Mouse (Mus musculus) adrenal gland, adult 18-20 months (tissue): ENCODE measurements around the gene Ccnb1ip1. TPM values are rescaled to one million over a fixed set of nuclear protein-coding genes. Genes with fewer than 3 reads are reported as not detected.
"Not testable (repeated sequence)": the region's sequence is repeated elsewhere in the genome, so short reads cannot be mapped to it uniquely, and the experiment has no call there.

Experiments used
- DNase-seq, 2 experiments: peaks; one replicate each; pipeline ENCODE4 v3.0.0; 2021 to 2022; ENCODE audit warnings: low spot score in 2 of 2
- long read RNA-seq, 2 experiments: library from polyadenylated mRNA; stranded (forward); transcript quantifications; one replicate each; pipeline ENCODE4 v2.0.0; 2021
- total RNA-seq, 2 experiments: library from RNA; stranded (reverse); gene quantifications; 1 replicate in 1 of 2; 2 replicates in 1 of 2; pipeline ENCODE4 v1.2.3; 2021

Ccnb1ip1 gene
- not detected for total RNA-seq
- long read RNA-seq, experiment 1 = 0 reads
- long read RNA-seq, experiment 2 = 0 reads

DNA sequence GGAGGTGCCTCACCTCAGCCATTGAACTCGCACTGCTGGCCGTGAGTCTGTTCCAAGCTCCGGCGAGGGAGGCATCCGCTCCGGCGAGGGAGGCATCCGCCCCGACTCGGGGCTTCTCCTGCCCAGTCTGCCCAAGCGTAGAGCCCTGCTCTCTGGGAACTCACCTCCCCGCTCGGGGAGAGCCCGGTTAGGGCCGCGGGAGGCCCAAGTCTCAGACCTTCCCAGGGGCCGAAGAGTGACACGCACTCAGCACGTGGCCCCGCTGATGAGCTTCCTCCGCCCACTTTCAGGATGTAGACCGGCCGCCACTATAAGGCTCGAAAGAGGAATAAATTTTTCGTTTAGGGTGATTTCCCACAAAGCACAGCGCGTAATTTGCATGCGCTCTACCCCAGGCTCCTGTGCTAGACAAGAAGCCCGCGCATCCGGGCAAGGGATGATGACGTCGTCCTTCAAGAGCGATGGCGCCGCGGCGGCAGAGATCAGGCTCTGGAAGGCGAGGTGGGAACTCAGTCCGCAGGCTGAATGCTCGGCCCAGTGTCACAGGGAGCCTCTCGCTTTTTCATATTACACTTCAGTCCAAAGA lies at the start of gene Ccnb1ip1, which contains the start of gene Parp2:
TSS of gene Ccnb1ip1 (minus strand) at position 246 of the 586 bp plus-strand sequence.
TSS of gene Parp2 (plus strand) at position 355 of the 586 bp plus-strand sequence.
- DNase-seq = peak; percentile 96 to 98

DNA sequence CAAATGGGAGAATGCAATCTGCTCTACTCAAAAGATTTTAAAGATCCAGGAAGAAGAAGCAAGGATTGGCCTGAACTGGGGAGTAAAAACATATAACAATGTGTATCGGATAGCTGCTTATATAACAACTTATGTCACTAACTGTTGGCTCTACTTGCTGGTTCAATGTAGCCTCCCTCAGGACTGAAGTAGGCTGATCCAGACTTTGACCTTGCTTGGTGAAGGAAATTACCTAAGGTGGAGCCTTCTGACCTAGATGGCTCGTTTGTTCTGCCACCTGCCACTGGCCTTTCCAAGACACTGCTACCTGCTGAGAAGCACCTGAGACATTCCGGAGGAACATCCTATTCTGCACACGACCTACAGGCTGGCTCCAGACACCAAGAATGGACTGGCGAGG lies 48.3 kb upstream of the Ccnb1ip1 start:
- DNase-seq = no peak

DNA sequence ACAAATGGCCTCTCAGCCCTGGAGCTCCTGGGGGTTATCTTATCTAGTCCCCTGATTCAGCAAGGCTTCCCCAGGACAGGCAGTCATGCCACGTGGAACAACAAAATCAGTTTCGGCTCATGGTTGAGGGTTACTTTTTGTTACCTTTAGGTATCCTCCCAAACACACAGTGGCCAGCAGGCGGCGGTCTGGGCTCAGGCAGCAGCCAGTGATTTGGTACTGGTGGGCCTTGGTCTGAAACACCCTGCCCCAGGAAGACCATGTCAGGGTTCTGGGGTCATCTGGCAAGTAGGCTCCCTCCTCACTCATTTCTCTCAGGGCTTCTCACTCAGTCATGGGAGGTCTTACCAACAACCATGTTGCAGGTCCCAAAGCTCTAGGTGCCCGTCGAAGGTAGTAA lies 29.7 kb upstream of the Ccnb1ip1 start:
- no peak for DNase-seq

DNA sequence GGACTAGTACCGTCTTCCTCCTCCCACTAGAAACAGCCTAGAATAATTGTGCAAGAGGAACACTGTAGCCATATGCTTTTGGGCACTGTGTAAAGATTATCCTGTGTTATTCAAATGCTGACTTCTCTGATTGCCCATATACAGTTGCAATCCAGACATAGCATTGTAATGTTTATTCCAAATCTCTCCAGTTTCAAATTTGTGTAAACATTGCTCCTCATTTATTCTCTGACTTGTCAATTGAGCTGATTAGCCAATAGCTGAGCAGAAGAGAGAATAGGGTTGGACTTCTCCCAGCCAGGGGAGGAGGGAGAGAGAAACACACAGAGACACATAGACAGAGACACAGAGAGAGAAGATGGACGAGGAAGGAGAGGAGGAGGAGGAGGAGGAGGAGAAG lies 26.9 kb upstream of the Ccnb1ip1 start:
- DNase-seq = no peak

DNA sequence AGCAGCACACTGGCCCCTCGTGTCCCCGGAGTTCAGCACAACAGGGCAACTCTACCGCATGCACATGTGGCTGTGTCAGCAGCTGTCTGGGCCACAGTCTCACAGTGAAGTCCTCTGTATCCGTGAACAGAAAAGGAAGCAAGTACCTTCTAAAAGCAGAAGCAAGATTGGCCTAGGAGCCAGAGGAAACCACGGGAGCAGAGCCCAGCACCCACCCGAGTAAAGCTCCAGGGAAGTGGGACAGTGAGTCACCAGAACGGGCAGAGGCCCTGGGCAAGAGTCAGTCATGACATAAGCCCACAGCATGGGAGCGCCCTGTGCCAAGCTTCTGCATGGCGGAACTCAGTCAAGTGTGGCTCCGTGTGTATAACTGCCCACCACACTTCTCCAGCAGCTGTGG lies 26.4 kb upstream of the Ccnb1ip1 start:
- no peak for DNase-seq

DNA sequence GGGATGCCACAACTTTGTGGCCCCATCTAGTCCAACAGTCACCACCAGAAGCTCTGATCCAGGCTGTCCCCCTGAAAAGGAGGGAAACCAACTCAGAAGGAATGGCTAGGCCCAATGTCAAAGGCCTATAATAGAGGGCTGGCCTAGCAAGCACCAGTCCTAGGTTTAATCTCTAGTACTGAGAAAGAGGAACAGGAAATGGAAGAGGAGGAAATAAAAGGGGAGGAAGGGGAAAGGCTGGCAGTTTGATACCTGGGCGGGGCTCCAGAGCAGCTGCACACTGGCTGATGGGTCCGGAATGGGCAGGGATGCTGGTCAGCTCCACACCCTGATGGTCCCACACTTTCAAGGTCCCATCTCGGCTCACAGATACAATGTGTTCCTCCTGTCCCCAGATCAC lies 22.3 kb upstream of the Ccnb1ip1 start:
- no peak for DNase-seq

DNA sequence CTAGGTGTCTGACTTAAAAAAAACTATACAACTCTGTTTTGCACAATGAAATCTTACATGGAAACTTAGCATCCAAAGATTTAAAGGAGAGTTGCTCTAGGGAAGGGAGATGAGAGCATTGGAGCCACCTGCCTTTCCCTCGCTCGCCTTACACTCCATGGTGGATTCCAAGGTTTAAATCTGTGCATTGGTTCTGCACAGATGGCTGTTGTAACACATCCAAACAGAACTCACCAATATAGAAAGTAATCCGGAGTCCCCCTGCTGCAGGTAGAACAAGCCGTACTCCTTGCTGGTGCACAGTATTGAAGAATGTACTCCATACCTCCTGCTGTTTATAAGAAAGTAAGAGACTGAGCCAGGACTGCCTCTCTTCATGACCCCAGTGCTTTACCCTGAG lies 19.0 kb upstream of the Ccnb1ip1 start:
- DNase-seq = no peak

DNA sequence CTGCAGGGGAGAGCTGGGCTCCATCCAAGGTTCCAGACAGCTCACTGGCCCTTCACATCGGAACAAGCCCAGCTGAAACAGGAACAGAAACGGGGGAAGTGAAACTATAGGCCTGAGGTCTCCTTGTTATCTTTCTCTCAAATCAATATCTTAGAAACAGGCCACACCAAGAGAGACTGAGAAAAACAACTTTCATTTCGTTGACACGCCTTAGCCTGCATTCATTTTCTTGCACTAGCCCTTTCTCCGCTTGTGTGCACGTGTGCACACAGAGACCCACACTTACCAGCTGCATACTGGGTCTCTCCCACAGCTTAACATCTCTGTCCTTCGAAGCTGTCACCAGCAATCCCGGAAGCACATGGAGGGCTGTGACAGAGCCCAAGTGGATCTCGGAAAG lies 16.7 kb upstream of the Ccnb1ip1 start:
- no peak for DNase-seq

DNA sequence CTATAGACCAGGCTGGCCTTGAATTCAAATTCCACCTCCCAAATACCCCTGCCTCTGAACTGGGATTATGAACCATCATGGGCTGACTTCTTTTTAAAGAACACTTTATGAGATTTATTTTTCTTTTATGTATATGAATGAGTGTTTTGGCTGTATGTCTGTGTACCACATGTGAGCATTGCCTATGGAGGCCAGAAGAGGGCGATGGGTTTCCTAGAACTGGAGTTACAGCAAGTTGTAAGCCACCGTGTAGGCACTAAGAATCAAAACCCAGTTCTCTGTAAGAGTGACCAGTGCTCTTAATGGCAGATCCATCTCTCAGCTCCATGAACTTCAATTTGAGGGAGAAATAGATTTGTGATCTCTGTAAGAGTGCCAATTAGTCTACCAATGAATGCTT lies 15.7 kb upstream of the Ccnb1ip1 start:
- no peak for DNase-seq

DNA sequence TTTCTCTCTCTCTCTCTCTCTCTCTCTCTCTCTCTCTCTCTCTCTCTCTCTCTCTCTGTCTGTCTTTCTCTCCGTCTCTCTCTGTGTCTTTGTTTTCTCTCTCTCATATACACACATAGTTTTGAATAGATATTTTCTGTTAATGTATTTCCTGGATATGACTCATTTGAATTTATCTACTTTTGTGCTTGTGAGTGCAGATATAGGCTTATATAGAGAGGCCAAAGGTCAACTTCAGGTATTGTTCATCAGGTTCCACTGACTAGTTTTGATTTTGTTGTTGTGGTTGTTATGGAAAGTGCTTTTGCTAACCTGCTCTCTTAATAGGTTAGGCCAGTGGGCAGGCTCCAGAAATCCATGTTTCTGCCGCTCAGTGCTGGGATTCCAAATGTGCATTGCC lies 5.5 kb upstream of the Ccnb1ip1 start:
- no peak for DNase-seq

DNA sequence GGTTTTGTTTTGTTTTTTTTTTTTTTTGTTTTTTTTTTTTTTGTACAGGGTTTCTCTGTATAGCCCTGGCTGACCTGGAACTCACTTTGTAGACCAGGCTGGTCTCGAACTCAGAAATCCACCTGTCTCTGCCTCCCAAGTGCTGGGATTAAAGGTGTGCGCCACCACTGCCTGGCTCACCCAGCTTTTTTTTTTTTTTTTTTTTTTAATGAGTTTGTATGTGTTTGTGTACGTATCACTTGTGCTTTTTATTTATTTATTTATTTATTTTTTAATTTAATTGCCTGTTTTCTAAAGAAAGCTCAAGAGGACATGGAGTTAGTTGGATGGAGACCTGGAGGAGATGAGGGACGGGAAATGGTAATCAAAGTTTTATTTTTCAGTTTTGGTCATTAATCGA lies 1.1 kb downstream of the Ccnb1ip1 start:
- DNase-seq = not testable (repeated sequence)

DNA sequence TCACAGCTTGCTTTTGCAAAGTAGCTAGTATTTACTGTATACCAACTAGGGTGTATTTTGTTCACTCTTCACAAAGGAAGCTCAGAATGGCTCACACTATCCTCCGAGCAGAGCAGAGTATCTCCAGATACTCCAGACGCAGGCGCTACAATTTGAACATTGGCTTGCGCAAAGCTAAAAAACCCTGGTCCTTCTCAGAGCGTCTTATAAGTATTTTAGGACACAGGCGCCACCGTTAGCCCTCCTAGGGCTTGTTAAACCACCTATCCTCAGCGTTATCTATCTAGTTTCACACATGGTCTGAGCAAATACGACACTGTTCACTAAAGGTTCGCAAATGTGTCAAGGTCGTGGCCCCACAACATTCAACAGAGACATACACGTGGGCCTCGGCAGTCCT lies 2.8 kb downstream of the Ccnb1ip1 start:
- DNase-seq = no peak

DNA sequence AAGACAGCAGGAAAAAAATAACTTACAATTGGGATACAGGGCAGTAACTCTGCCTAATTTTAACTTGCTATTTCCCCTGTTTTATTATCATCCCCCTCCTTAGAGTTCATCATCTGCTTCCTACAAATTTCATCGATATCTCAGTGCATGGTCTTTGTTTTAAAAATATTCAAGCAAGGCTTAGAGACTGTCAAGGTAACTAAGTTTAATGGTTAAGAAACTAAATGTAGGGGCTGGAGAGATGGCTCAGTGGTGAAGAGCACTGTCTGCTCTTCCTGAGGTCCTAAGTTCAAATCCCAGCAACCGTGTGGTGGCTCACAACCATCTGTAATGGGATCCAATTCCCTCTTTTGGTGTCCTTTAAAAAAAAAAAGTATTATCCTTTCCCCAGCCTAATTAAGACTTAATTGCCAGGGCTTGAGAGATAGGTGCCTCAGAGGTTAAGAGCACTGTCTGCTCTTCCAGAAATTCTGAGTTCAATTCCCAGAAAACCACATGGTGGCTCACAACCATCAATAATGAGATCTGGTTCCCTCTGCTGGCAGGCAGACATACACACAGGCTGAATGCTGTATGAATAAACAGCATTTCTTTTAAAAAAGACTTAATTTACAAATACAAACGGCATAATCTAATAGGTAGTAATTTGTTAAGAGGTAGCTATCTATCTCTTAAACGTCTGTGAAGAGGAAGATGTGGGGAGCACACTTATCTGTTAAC lies 4.5 kb downstream of the Ccnb1ip1 start:
- DNase-seq = no peak

DNA sequence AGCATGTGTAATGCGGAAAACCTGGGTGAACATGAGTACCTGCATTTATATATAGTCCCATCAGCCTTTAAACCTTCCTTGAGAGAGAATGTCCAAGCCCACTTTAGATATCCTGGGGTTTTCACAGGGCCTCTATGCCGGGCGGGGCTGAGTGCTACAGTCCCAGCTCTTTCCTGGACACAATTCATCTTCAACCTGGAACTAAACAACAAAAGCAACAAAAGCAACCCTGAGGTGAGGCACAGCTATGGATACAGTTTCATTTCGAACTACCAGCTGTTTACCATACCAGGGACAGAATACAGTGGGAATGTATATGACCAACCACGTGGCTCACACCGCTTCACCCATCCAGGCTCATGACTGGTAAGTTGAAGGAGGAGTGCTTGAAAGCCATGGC lies 5.1 kb downstream of the Ccnb1ip1 start:
- DNase-seq = no peak

DNA sequence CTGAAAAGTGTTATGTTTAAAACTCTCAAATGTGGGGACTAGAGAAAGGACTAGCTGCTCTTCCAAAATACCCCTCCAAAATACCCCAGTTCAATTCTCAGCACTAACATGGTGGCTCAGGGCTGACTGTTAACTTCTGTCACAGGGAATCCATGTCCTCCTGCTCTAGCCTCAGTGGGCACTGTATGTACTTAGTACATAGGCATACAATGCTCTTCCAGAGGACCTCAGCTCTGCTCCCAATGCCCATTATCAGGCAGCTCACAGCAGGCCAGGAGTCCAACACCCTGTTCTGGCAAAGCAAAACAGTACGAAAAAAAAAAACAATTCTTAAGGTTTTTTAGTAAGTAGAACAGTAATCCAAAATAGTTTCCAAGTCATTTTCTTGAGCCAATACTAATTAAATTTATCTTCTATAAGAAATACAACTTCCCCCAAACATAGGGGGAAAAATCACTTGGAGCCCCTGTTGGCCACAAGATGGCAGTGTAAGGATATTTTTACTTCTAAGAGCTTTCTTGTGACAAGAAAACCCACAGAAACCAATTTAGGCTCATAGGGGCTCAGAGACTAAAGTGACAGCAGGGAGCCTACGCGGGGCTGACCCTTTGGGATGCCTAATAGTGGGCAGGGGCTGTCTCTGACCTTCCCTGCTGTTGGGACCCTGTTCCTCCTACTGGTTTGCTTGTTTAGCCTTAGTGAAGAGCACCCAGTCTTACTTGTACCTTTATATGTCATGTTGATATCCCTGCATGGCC lies 7.9 kb downstream of the Ccnb1ip1 start:
- DNase-seq = peak in 1 of 2 experiments; percentile 12

DNA sequence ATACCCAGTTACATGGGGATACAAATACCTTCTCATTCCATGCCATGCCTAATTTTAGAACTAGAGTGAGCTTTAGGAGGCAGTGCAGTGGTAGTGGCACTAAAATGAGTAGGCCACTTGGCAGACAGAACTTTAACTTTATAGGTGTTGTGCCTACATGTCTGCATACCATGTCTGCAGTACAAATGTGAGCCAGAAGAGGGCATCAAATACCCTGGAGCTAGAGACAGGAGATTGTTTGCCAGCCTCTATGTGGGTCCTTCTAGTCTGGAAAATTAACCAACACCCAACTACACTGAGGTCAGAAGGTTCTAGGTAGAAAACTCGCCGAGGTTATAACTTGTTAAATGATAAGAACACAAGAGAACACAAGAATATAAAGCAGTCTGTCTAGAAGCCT lies 9.0 kb downstream of the Ccnb1ip1 start:
- no peak for DNase-seq

DNA sequence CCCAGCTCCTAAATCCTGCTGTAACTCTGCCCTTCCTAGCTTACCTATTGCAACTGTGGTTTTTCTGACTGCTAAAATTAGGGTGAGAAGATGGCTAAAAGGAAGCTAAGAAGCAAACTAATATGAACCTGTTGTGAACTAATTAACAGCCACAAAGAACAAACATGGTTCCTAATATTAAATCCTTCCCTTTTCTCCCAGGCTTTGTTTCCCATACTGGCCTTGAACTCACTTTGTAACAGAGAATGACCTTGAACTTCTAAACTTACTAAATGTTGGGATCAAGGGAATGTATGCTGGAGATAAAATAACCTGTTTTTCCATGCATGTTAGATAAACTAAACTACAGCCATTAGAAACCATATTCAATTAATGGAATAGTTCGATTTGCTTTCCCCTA lies 11.1 kb downstream of the Ccnb1ip1 start:
- no peak for DNase-seq

DNA sequence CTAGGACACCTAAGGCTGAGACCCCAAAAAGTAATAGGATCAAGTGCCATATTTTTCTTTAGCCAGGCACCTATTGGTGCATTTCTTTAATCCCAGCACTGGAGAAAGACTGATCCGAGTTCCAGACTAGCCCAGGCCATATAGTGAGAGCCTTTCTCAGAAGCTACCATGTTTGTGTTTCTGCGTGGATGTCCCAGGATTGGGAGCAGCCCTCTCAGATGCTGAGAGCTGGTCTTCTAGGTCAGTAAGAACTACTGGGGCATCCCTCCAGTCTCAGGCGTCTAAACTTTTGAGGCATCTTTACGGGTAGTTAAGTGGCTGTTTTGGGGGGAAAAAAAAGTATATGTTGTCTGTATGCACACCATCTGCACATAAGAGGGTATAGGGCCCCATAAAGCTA lies 11.6 kb downstream of the Ccnb1ip1 start:
- no peak for DNase-seq

DNA sequence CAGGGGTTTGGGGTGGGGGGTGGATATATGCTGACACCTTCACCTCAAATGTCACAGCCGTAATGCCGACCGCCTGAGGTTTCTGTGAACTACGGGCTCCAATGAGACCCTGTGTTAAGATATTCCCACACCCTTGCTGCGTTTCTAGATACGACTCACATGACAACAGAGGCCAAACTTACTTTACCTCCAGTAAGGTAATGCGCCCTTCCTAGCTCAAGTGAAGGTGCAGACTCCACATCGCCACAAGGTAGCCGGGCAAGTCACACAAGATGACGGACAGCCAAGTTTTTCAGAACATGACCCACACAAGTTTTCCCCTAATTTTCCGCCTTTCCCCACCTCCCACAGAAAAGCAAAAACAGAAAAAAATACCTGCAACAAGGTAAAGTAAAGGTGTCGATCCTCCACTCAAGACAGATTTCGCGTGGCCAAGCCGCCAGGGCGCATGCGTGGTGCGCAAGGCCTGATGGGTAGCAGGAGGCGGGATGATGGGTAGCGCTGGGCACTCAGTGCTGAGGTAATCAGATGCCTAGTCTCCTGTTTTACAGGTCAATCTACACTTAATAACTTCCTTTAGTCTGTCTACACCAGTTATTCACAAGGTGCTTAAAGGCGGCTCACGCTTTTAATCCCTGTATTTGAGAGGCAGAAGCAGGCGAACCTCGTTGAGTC lies 12.1 kb downstream of the Ccnb1ip1 start:
- no peak for DNase-seq

DNA sequence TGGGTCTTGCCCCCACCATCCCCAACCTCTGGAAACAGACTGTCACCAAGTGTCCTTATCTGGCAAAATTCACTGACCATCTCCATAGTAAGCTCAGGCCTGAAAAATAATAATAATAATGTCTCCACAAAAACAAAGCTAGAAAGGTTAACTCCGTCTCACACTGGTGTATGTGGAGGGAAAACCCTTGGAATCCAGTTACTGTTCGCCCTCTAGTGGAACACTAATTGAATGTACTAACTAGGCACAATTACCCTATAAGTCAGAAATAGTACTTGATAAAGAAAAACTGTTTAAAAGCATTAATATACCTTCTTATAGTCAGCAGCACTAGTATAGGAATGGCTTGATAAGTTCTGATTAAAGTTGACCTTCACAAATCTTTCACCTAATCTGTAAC lies 19.4 kb downstream of the Ccnb1ip1 start:
- no peak for DNase-seq

DNA sequence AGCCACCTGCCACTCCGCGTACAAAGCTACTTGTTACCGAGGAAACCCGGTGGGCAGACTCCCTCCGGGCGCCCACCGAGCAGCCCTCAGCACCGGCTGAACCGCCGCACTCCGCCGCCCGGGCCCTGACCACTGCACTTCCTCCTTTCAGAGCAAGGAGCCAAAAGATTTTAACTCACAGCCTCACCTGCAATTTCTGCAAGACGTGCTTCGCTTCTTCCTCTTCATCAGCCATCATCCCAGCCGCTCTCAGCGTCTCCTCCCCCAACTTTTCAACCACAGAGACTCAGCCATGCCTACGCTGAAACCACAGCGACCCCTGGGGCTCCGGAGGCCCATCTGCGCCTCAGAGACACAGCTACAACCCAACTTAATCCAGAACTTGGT lies 22.3 kb downstream of the Ccnb1ip1 start, which contains the start of gene Ttc5:
TSS of gene Ttc5 (minus strand) at position 269 of the 387 bp plus-strand sequence.
- DNase-seq = peak; percentile 88 to 91
